11 mouse cellular contexts compared by ENCODE assay signal in genomic region chr2:85172071-85172762, GRCm38 (mm10). TPM values are rescaled to one million over a fixed set of nuclear protein-coding genes. Genes with fewer than 3 reads are reported as not detected.
DNase-seq lines count a peak whose midpoint lies in the region; ATAC-seq and TF ChIP-seq lines count a peak whose summit lies in the region.
"Had no signal": no experiment of that assay in that cellular context is flagged by ENCODE, and none has a peak within 500 bp of the region (broad histone marks: within the 10 kb centered on the region; RNA-seq: fewer than 3 reads in every experiment).

No protein-coding gene starts in this region.

- no peaks in the 10 kb centered on the region for H3K36me3 ChIP-seq in heart, embryonic 14.5 days (ENCODE audit: control insufficient read depth, insufficient read depth, low read length)
- no peaks in the 10 kb centered on the region for H3K36me3 ChIP-seq in limb, embryonic 15.5 days
- no peaks in the 10 kb centered on the region for H3K36me3 ChIP-seq in forebrain, postnatal 0 days (ENCODE audit: insufficient read depth)

- H3K9me3 ChIP-seq in heart, embryonic 14.5 days (ENCODE audit: control insufficient read depth, low read length), result no peaks in the 10 kb centered on the region
- H3K9me3 ChIP-seq in limb, embryonic 15.5 days, result no peaks in the 10 kb centered on the region
- H3K9me3 ChIP-seq in forebrain, postnatal 0 days (ENCODE audit: low read length), result no peaks in the 10 kb centered on the region

- ATAC-seq in heart, embryonic 14.5 days (ENCODE audit: insufficient number of reproducible peaks, insufficient read depth, low FRiP score, low read depth), result peak; percentile 22; the same call in 1 of the 2 replicates
- ATAC-seq in limb, embryonic 15.5 days (ENCODE audit: insufficient number of reproducible peaks, low FRiP score, low TSS enrichment, low read depth), result 0 out of 2 replicates have a peak, but pooled peaks have one; percentile 73
- ATAC-seq in forebrain, postnatal 0 days, result no peak
- ATAC-seq: forebrain, embryonic 14.5 days had no signal

- 19% methylated on average over 3 of the region's 3 CpGs for WGBS in heart, embryonic 14.5 days
- WGBS in limb, embryonic 15.5 days, result 39% methylated on average over 3 of the region's 3 CpGs
- WGBS in forebrain, postnatal 0 days, result 59% methylated on average over 3 of the region's 3 CpGs

- peaks cover 0 to 2% of the 10 kb centered on the region in 2 experiments; a peak in 2 of 4 replicates for H3K4me1 ChIP-seq in heart, embryonic 14.5 days (ENCODE audit: control insufficient read depth in 2 of 2, insufficient read depth in 2 of 2, low read length in 2 of 2)
- no peaks in the 10 kb centered on the region for H3K4me1 ChIP-seq in limb, embryonic 15.5 days
- H3K4me1 ChIP-seq in forebrain, postnatal 0 days (ENCODE audit: insufficient read depth), result no peaks in the 10 kb centered on the region

- no peak overlapping the region for H3K27ac ChIP-seq in heart, embryonic 14.5 days (replicated peaks in 1 of 2; ENCODE audit: control insufficient read depth in 1 of 2, insufficient read depth in 1 of 2, low read depth in 2 of 2, low read length in 2 of 2)
- H3K27ac ChIP-seq in limb, embryonic 15.5 days, result peak overlapping the region; percentile 27; the same call in 1 of the 2 replicates
- H3K27ac ChIP-seq in forebrain, postnatal 0 days (ENCODE audit: low read depth, low read length), result no peak overlapping the region

- no peak overlapping the region for H3K4me3 ChIP-seq in heart, embryonic 14.5 days (ENCODE audit: control insufficient read depth in 1 of 2, insufficient read depth in 1 of 2, low read depth in 1 of 2, low read length in 2 of 2)
- no peak overlapping the region for H3K4me3 ChIP-seq in limb, embryonic 15.5 days
- H3K4me3 ChIP-seq in forebrain, postnatal 0 days (ENCODE audit: low read depth, low read length), result no peak overlapping the region

- H3K4me2 ChIP-seq in heart, embryonic 14.5 days (ENCODE audit: low read length), result no peak overlapping the region
- no peak overlapping the region for H3K4me2 ChIP-seq in limb, embryonic 15.5 days
- H3K4me2 ChIP-seq in forebrain, postnatal 0 days (ENCODE audit: low read depth), result no peak overlapping the region

- no peak overlapping the region for H3K9ac ChIP-seq in heart, embryonic 14.5 days (ENCODE audit: low read length)
- H3K9ac ChIP-seq in limb, embryonic 15.5 days, result no peak overlapping the region
- H3K9ac ChIP-seq in forebrain, postnatal 0 days, result no peak overlapping the region

- no peak for TF ChIP-seq CTCF in forebrain, postnatal 0 days (IDR thresholded peaks at IDR 0.05; ENCODE audit: low read depth)

- no peaks in the 10 kb centered on the region for H3K27me3 ChIP-seq in heart, embryonic 14.5 days (ENCODE audit: control insufficient read depth, insufficient read depth, low read length)
- H3K27me3 ChIP-seq in limb, embryonic 15.5 days, result no peaks in the 10 kb centered on the region
- H3K27me3 ChIP-seq in forebrain, postnatal 0 days (ENCODE audit: insufficient read depth, low read length), result no peaks in the 10 kb centered on the region

- peak; percentile 75 for DNase-seq in NIH3T3 (ENCODE audit: low read depth)
- DNase-seq in embryo, embryonic 9.5 days (ENCODE audit: extremely low spot score), result peak; percentile 19
- DNase-seq in natural killer cell, adult 2 months (ENCODE audit: low spot score in 2 of 2), result no peak
- DNase-seq in spleen, adult 18-20 months, result no peak
- DNase-seq in forebrain, postnatal 0 days, result no peak
- no peak for DNase-seq in layer of hippocampus, adult 11-12 months (ENCODE audit: low spot score)
- DNase-seq: thymus, postnatal 25 days had no signal

RNA-seq across cellular contexts. Expression of gene Lrrc55, which starts 24.8 kb away (rescaled TPM):
- 0.20 and 0.53 TPM in 2 replicates for polyA plus RNA-seq in heart, embryonic 14.5 days (2014; fragmentation: Nextera tagmentation; extraction: Ambion mirVana)
- 0.74 and 0.78 TPM in 2 replicates for polyA plus RNA-seq in limb, embryonic 15.5 days (2015; fragmentation: Nextera tagmentation; extraction: Ambion mirVana)
- 31.5 and 36.7 TPM in 2 replicates for total RNA-seq in forebrain, postnatal 0 days (2014; rRNA removed)
- polyA plus RNA-seq in forebrain, postnatal 0 days (2015; fragmentation: Nextera tagmentation; extraction: Ambion mirVana), result 11.2 and 14.6 TPM in 2 replicates
- total RNA-seq: megakaryocyte progenitor cell, adult 5-6 weeks had no signal

RNA-seq across cellular contexts. Expression of gene Aplnr, which starts 36.2 kb away (rescaled TPM):
- polyA plus RNA-seq in heart, embryonic 14.5 days (2014; fragmentation: Nextera tagmentation; extraction: Ambion mirVana), result 26.2 and 26.8 TPM in 2 replicates
- polyA plus RNA-seq in limb, embryonic 15.5 days (2015; fragmentation: Nextera tagmentation; extraction: Ambion mirVana), result 54.1 and 62.0 TPM in 2 replicates
- total RNA-seq in forebrain, postnatal 0 days (2014; rRNA removed), result 12.1 and 22.6 TPM in 2 replicates
- polyA plus RNA-seq in forebrain, postnatal 0 days (2015; fragmentation: Nextera tagmentation; extraction: Ambion mirVana), result 23.9 and 25.3 TPM in 2 replicates

Comparison
In these comparisons a context has a peak if more than half of its experiments do, and no peak if none do; other contexts are left out.
1. DNase-seq: peak in NIH3T3 (single experiment) and embryo, embryonic 9.5 days (single experiment); none in natural killer cell, adult 2 months (0 of 2), spleen, adult 18-20 months (0 of 2), forebrain, postnatal 0 days (single experiment) and layer of hippocampus, adult 11-12 months (single experiment).